Mouse (Mus musculus) liver, adult 2 months (tissue): Measurements from ENCODE around the gene Spty2d1.

Experiments
- CTCF ChIP-seq: fragments of 200-500 bp; IDR thresholded peaks from 2 replicates; pipeline ENCODE4 v1.5.1; 2011; ENCODE audit warnings: low read depth, low read length, control low read depth
- POLR2A ChIP-seq: fragments of 200-500 bp; IDR thresholded peaks from 2 replicates; pipeline ENCODE4 v1.6.1; 2011; ENCODE audit warnings: low read length, control low read depth; ENCODE audit not compliant: insufficient read depth; ENCODE audit errors: extremely low read depth

- no peak for TF ChIP-seq POLR2A
- TF ChIP-seq CTCF: no peak
Measured at GRCm38 (mm10) chr7:46985718-46986505, 22.3 kb downstream of the Spty2d1 start.
